Mouse (Mus musculus) C2C12 (cell line): ENCODE measurements around the gene Slc10a7. TPM values are rescaled to one million over a fixed set of nuclear protein-coding genes. Genes with fewer than 3 reads are reported as not detected.

ENCODE experiments used
- H3K27me3 ChIP-seq: one replicate; pipeline ENCODE4 v1.6.1; 2011; ENCODE audit not compliant: control insufficient read depth, insufficient read depth, insufficient read length
- H3K36me3 ChIP-seq: one replicate; pipeline ENCODE4 v1.6.1; 2011; ENCODE audit not compliant: control insufficient read depth, insufficient read depth
- H3K4me3 ChIP-seq: one replicate; pipeline ENCODE4 v1.5.1; 2011; ENCODE audit warnings: mild to moderate bottlenecking, control low read depth; ENCODE audit not compliant: poor library complexity, insufficient read depth, severe bottlenecking
- H3K79me2 ChIP-seq: one replicate; pipeline ENCODE4 v1.6.1; 2011; ENCODE audit not compliant: control insufficient read depth, insufficient read depth
- H3K79me3 ChIP-seq: one replicate; pipeline ENCODE4 v1.6.1; 2011; ENCODE audit warnings: low read depth, control low read depth
- H3ac ChIP-seq: one replicate; pipeline ENCODE3; 2011; ENCODE audit warnings: low read depth; ENCODE audit not compliant: control insufficient read depth, insufficient read length
- CEBPB ChIP-seq: IDR thresholded peaks from one replicate; pipeline ENCODE4 v1.6.1; 2011; ENCODE audit warnings: low read depth, mild to moderate bottlenecking, control low read depth, moderate library complexity
- CTCF ChIP-seq: IDR thresholded peaks from one replicate; pipeline ENCODE4 v1.5.1; 2011; ENCODE audit not compliant: control insufficient read depth, insufficient read depth, insufficient read length
- FOSL1 ChIP-seq: IDR thresholded peaks from one replicate; pipeline ENCODE4 v1.8.0; 2011; ENCODE audit warnings: mild to moderate bottlenecking, low read length; ENCODE audit not compliant: poor library complexity, insufficient read depth, severe bottlenecking
- MAX ChIP-seq: IDR thresholded peaks from one replicate; pipeline ENCODE4 v1.6.1; 2011; ENCODE audit warnings: mild to moderate bottlenecking, control low read depth
- MYOD1 ChIP-seq: IDR thresholded peaks from one replicate; pipeline ENCODE4 v1.6.1; 2011; ENCODE audit warnings: low read depth; ENCODE audit not compliant: control insufficient read depth, insufficient read length
- MYOG ChIP-seq: IDR thresholded peaks from one replicate; pipeline ENCODE4 v1.6.1; 2011; ENCODE audit not compliant: control insufficient read depth, insufficient read length; ENCODE audit errors: extremely low read depth
- USF1 ChIP-seq: IDR thresholded peaks from one replicate; pipeline ENCODE4 v1.6.1; 2011; ENCODE audit warnings: low read depth, mild to moderate bottlenecking, control low read depth, moderate library complexity
- polyA plus RNA-seq: library from polyadenylated mRNA; unstranded; fragments of >200 nt; fragmentation: generic; extraction: Trizol; gene quantifications from one replicate; pipeline ENCODE4 v1.2.1, GENCODE M21; 2012; ENCODE audit warnings: missing spikeins

Slc10a7 gene
- polyA plus RNA-seq, 1 experiment = 7.5 TPM

DNA sequence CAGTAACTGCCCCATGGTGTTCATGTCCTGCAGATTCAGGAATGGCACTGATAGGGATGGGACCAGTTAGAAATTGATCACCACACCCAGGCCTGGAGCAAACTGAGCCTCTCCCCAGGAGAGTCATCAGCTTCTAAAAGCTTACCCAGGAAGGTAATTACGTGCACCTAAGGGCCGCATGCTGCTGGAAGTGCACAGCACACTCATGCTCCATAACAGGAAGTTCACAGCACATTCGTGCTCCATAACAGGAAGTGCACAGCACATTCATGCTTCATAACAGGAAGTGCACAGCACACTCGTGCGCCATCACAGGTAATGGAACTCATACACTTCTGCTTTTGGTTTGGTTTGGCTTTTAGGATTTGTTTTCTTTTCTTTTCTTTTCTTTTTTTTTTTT is 114.8 kb downstream of the Slc10a7 start:
- Histone ChIP-seq H3K79me3 (no peaks in the 10 kb centered on the region), H3ac (no peak overlapping the region), H3K79me2 (no peaks in the 10 kb centered on the region), H3K27me3 (no peaks in the 10 kb centered on the region), H3K36me3 (no peaks in the 10 kb centered on the region), H3K4me3 (no peak overlapping the region)
- TF ChIP-seq FOSL1 = no peak
- no peak for TF ChIP-seq MYOG
- no peak for TF ChIP-seq MAX
- no peak for TF ChIP-seq USF1
- TF ChIP-seq CTCF = no peak
- no peak for TF ChIP-seq CEBPB
- TF ChIP-seq MYOD1 = no peak

DNA sequence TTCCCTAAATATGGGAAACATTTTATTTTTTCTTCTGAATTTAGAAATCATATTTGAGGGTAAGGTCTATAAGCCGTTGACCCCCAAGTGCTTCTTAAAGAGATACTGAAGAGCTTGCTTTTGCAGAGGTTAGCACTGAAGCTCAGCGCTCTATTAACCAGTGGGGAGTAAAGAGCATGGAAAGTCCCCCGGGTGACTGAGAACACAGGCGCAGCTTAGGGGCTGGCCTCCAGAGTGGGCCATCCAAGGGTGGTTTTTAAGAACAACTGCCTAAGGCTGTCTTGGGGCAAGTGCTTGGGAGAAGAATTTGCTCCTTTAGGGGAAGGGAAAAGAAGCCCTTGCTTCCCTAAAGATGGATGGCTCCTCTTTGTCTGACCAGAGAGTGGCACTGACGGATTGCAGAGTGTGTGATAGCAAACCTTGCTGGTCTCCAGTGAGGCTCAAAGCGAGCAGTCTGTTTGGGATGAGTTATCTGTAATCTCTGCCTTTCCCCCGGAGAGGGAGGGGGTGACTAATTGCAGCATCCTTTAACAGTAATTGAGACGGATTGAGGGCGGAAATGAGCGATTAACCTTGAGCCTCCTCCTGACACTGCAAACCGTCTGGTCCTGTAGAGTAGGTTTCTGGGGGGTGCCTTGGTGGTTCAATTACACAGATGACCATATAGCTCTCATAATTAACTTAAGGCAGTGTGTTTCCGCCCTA is 115.7 kb downstream of the Slc10a7 start:
- H3K79me2 ChIP-seq = no peaks in the 10 kb centered on the region
- H3ac ChIP-seq = no peak overlapping the region
- no peaks in the 10 kb centered on the region for H3K79me3 ChIP-seq
- no peak overlapping the region for H3K4me3 ChIP-seq
- TF ChIP-seq FOSL1 = no peak
- TF ChIP-seq CEBPB = no peak
- no peak for TF ChIP-seq USF1
- no peak for TF ChIP-seq MYOD1
- TF ChIP-seq CTCF = no peak
- TF ChIP-seq MAX = no peak
- no peak for TF ChIP-seq MYOG
- no peaks in the 10 kb centered on the region for H3K36me3 ChIP-seq
- H3K27me3 ChIP-seq = no peaks in the 10 kb centered on the region

DNA sequence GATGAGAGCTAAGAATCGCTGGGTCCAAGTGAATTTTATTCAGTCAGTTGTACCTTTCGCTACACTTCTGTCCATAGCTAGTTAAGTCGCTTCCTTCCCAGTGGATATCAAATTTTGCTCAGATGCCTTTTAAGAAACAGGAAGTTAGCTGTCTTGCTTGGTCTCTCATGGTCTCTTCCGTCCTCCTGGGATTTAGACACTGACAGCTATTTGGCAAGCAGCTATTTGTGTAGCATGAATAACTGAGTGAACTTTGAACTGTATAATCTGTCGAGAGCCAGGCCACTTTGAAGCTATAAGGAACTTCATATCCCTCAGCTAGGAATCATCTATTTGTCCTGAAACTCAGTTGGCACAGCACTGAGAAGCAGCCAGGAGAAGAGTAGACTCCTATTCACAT is 117.5 kb downstream of the Slc10a7 start:
- H3K79me2 ChIP-seq = no peaks in the 10 kb centered on the region

DNA sequence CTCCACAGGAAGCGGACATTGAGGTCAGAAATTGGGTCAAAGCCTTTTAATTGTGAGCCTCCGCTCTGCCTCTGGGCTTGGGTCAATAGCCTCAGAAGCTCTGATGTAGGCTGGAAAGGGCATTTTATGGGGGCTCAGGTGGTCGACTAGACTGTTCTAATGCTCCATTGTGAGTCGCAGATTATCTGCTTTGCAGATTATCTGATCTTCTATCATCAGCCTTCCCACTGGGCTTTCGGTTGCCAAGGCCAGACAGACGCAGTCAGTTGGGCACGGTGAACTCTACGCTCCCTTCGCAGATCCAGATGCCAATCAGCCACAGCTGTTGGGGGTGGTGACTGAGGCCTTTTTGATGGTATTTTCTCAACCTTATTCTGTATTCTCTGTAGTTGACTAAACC is 118.6 kb downstream of the Slc10a7 start:
- Histone ChIP-seq H3K79me2 (no peaks in the 10 kb centered on the region), H3K36me3 (no peaks in the 10 kb centered on the region)
- TF ChIP-seq MYOD1 (no peak), CEBPB (no peak), CTCF (no peak), USF1 (no peak), MAX (no peak), FOSL1 (no peak)

More for the DNA sequence above, 117.5 kb downstream of the Slc10a7 start:
- H3K79me3 ChIP-seq = no peaks in the 10 kb centered on the region
- no peaks in the 10 kb centered on the region for H3K27me3 ChIP-seq
- no peak overlapping the region for H3ac ChIP-seq
- TF ChIP-seq CTCF (no peak), MYOD1 (no peak), MYOG (no peak), CEBPB (no peak), FOSL1 (no peak), MAX (no peak), USF1 (no peak)
- no peaks in the 10 kb centered on the region for H3K36me3 ChIP-seq
- no peak overlapping the region for H3K4me3 ChIP-seq

DNA sequence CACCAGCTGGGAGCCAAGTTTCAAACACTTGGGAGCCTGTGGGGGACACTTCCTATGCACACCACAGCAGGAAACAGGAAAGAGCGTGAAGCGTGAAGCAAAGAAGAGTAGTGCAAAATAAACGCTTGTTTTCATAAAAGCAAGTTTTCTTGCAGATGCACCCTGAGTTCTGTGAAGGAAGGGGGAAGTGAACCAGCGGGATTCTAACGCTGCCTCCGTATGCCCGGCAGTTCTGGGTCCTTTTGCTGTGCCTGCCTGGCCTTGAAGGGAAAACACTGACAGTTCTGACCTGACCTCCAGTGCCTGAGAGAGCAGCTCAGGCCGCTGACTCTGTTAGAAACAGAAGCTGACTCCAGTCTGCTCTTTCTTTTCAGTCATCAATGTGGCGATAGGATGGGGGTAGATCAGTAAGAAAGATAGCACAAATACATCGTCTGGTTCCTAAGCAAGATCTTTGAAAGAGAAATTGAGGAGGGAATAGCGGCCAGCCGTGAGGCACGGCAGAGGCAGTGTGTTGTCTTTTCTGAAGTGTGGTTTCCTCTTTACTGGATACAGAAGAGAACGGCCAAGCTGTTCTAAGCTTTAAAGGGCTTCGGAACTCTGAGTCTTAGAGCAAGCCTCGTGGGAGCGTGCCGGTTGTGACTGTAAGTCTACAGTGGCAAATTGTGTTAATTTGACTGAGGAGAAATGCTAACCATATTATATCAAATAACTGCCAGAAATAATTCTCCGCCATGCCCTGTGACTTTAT is 121.4 kb downstream of the Slc10a7 start:
- Histone ChIP-seq H3ac (no peak overlapping the region), H3K79me3 (peaks cover 1% of the 10 kb centered on the region), H3K79me2 (no peaks in the 10 kb centered on the region), H3K27me3 (no peaks in the 10 kb centered on the region), H3K4me3 (no peak overlapping the region), H3K36me3 (no peaks in the 10 kb centered on the region)
- TF ChIP-seq USF1 (no peak), MYOD1 (no peak), MYOG (no peak), MAX (no peak), CEBPB (no peak), FOSL1 (no peak), CTCF (no peak)

More for the DNA sequence above, 118.6 kb downstream of the Slc10a7 start:
- no peak overlapping the region for H3K4me3 ChIP-seq
- no peak overlapping the region for H3ac ChIP-seq
- H3K27me3 ChIP-seq = no peaks in the 10 kb centered on the region
- H3K79me3 ChIP-seq = no peaks in the 10 kb centered on the region
